Mouse (Mus musculus): ENCODE measurements around the gene Bbs4.

GRCm38 (mm10) chr9:59307890-59308289 lies 45.4 kb downstream of the Bbs4 start:
- TF ChIP-seq GATA1 (IDR thresholded peaks at IDR 0.05; ENCODE audit: borderline replicate concordance, low read length), result no peak
- no peak for TF ChIP-seq FLI1 (IDR thresholded peaks at IDR 0.05; ENCODE audit: low read length)
